Mouse (Mus musculus): ENCODE data around the gene Utp6. TPM values are rescaled to one million over a fixed set of nuclear protein-coding genes. Genes with fewer than 3 reads are reported as not detected.

The Utp6 gene
- polyA plus RNA-seq, 1 experiment from 2014 or later: 45.2 TPM

GRCm38 (mm10) chr11:79892259-79892658, 69.9 kb downstream of the Utp6 start:
- H3K27me3 ChIP-seq (ENCODE audit: control insufficient read depth, insufficient read depth, low read length): no peaks in the 10 kb centered on the region
- H3K4me3 ChIP-seq (replicated peaks; ENCODE audit: low read length): no peak overlapping the region
- WGBS: 94% methylated on average over 6 of the region's 6 CpGs

GRCm38 (mm10) chr11:79890822-79891221, 71.4 kb downstream of the Utp6 start:
- Histone ChIP-seq H3K9ac (no peak overlapping the region), H3K27me3 (ENCODE audit: control insufficient read depth, insufficient read depth, low read length) (no peaks in the 10 kb centered on the region), H3K4me2 (replicated peaks) (no peak overlapping the region), H3K36me3 (replicated peaks; ENCODE audit: control insufficient read depth, insufficient read depth) (no peaks in the 10 kb centered on the region), H3K4me3 (replicated peaks; ENCODE audit: low read length) (no peak overlapping the region), H3K27ac (no peak overlapping the region), H3K9me3 (ENCODE audit: control insufficient read depth, low read length) (no peaks in the 10 kb centered on the region), H3K4me1 (replicated peaks; ENCODE audit: control insufficient read depth, insufficient read depth, low read length) (no peaks in the 10 kb centered on the region)
- ATAC-seq (ENCODE audit: low FRiP score): no peak
- DNase-seq (ENCODE audit: low spot score): no peak
- WGBS: 87% methylated on average over 2 of the region's 2 CpGs

More at GRCm38 (mm10) chr11:79892259-79892658, 69.9 kb downstream of the Utp6 start:
- H3K4me1 ChIP-seq (replicated peaks; ENCODE audit: control insufficient read depth, insufficient read depth, low read length): no peaks in the 10 kb centered on the region
- H3K27ac ChIP-seq: no peak overlapping the region
- no peaks in the 10 kb centered on the region for H3K9me3 ChIP-seq (ENCODE audit: control insufficient read depth, low read length)
- ATAC-seq (ENCODE audit: low FRiP score) (no peak), DNase-seq (ENCODE audit: low spot score) (no peak)
- H3K36me3 ChIP-seq (replicated peaks; ENCODE audit: control insufficient read depth, insufficient read depth): no peaks in the 10 kb centered on the region
- no peak overlapping the region for H3K4me2 ChIP-seq (replicated peaks)
- H3K9ac ChIP-seq: no peak overlapping the region

GRCm38 (mm10) chr11:79886961-79887360, 75.2 kb downstream of the Utp6 start:
- no peaks in the 10 kb centered on the region for H3K36me3 ChIP-seq (replicated peaks; ENCODE audit: control insufficient read depth, insufficient read depth)
- 86% methylated on average over 1 of the region's 1 CpGs for WGBS

GRCm38 (mm10) chr11:79886395-79886794, 75.8 kb downstream of the Utp6 start:
- no peaks in the 10 kb centered on the region for H3K36me3 ChIP-seq (replicated peaks; ENCODE audit: control insufficient read depth, insufficient read depth)

More at GRCm38 (mm10) chr11:79886961-79887360, 75.2 kb downstream of the Utp6 start:
- ATAC-seq (ENCODE audit: low FRiP score) (no peak), DNase-seq (ENCODE audit: low spot score) (no peak)
- H3K4me3 ChIP-seq (replicated peaks; ENCODE audit: low read length): no peak overlapping the region
- H3K4me1 ChIP-seq (replicated peaks; ENCODE audit: control insufficient read depth, insufficient read depth, low read length): no peaks in the 10 kb centered on the region
- H3K27me3 ChIP-seq (ENCODE audit: control insufficient read depth, insufficient read depth, low read length): no peaks in the 10 kb centered on the region
- H3K27ac ChIP-seq: no peak overlapping the region
- H3K4me2 ChIP-seq (replicated peaks): no peak overlapping the region
- H3K9me3 ChIP-seq (ENCODE audit: control insufficient read depth, low read length): no peaks in the 10 kb centered on the region
- no peak overlapping the region for H3K9ac ChIP-seq

GRCm38 (mm10) chr11:79885713-79886393, 76.3 kb downstream of the Utp6 start:
- no peaks in the 10 kb centered on the region for H3K27me3 ChIP-seq (ENCODE audit: control insufficient read depth, insufficient read depth, low read length)
- no peaks in the 10 kb centered on the region for H3K4me1 ChIP-seq (replicated peaks; ENCODE audit: control insufficient read depth, insufficient read depth, low read length)
- WGBS: 87% methylated on average over 13 of the region's 13 CpGs
- no peak overlapping the region for H3K4me2 ChIP-seq (replicated peaks)
- H3K27ac ChIP-seq: no peak overlapping the region
- H3K36me3 ChIP-seq (replicated peaks; ENCODE audit: control insufficient read depth, insufficient read depth): no peaks in the 10 kb centered on the region
- DNase-seq (ENCODE audit: low spot score) (no peak), ATAC-seq (ENCODE audit: low FRiP score) (no peak)
- no peak overlapping the region for H3K9ac ChIP-seq
- no peaks in the 10 kb centered on the region for H3K9me3 ChIP-seq (ENCODE audit: control insufficient read depth, low read length)
- no peak overlapping the region for H3K4me3 ChIP-seq (replicated peaks; ENCODE audit: low read length)

More at GRCm38 (mm10) chr11:79886395-79886794, 75.8 kb downstream of the Utp6 start:
- WGBS: 100% methylated on average over 1 of the region's 1 CpGs
- H3K4me3 ChIP-seq (replicated peaks; ENCODE audit: low read length): no peak overlapping the region
- no peak overlapping the region for H3K27ac ChIP-seq
- H3K4me2 ChIP-seq (replicated peaks): no peak overlapping the region
- H3K9me3 ChIP-seq (ENCODE audit: control insufficient read depth, low read length): no peaks in the 10 kb centered on the region
- no peak overlapping the region for H3K9ac ChIP-seq
- H3K4me1 ChIP-seq (replicated peaks; ENCODE audit: control insufficient read depth, insufficient read depth, low read length): no peaks in the 10 kb centered on the region
- H3K27me3 ChIP-seq (ENCODE audit: control insufficient read depth, insufficient read depth, low read length): no peaks in the 10 kb centered on the region
- DNase-seq (ENCODE audit: low spot score): no peak
- no peak for ATAC-seq (ENCODE audit: low FRiP score)

GRCm38 (mm10) chr11:79884784-79885183, 77.4 kb downstream of the Utp6 start:
- H3K4me3 ChIP-seq (replicated peaks; ENCODE audit: low read length): no peak overlapping the region
- DNase-seq (ENCODE audit: low spot score): no peak

More at GRCm38 (mm10) chr11:79884784-79885183, 77.4 kb downstream of the Utp6 start:
- no peak overlapping the region for H3K4me2 ChIP-seq (replicated peaks)
- WGBS: 90% methylated on average over 6 of the region's 6 CpGs
- no peaks in the 10 kb centered on the region for H3K36me3 ChIP-seq (replicated peaks; ENCODE audit: control insufficient read depth, insufficient read depth)
- H3K9ac ChIP-seq: no peak overlapping the region
- H3K4me1 ChIP-seq (replicated peaks; ENCODE audit: control insufficient read depth, insufficient read depth, low read length): no peaks in the 10 kb centered on the region
- no peak for ATAC-seq (ENCODE audit: low FRiP score)
- no peaks in the 10 kb centered on the region for H3K9me3 ChIP-seq (ENCODE audit: control insufficient read depth, low read length)
- no peak overlapping the region for H3K27ac ChIP-seq
- H3K27me3 ChIP-seq (ENCODE audit: control insufficient read depth, insufficient read depth, low read length): no peaks in the 10 kb centered on the region

Other genes with a start within 250 kb of the Utp6 start
- gene Suz12, start 30.7 kb upstream of the Utp6 start, polyA plus RNA-seq (2014; fragmentation: Nextera tagmentation; extraction: Ambion mirVana): 15.3 and 17.2 TPM in 2 replicates
- 10.7 and 12.3 TPM in 2 replicates for gene Crlf3, start 118.6 kb upstream of the Utp6 start, polyA plus RNA-seq (2014; fragmentation: Nextera tagmentation; extraction: Ambion mirVana)
- gene Atad5, start 127.0 kb upstream of the Utp6 start, polyA plus RNA-seq (2014; fragmentation: Nextera tagmentation; extraction: Ambion mirVana): 5.0 and 5.4 TPM in 2 replicates
- gene Tefm, start 179.8 kb upstream of the Utp6 start, polyA plus RNA-seq (2014; fragmentation: Nextera tagmentation; extraction: Ambion mirVana): 19.9 and 24.3 TPM in 2 replicates
- gene Adap2, start 191.7 kb upstream of the Utp6 start, polyA plus RNA-seq (2014; fragmentation: Nextera tagmentation; extraction: Ambion mirVana): 3.4 and 3.6 TPM in 2 replicates
- gene Rnf135, start 221.5 kb upstream of the Utp6 start, polyA plus RNA-seq (2014; fragmentation: Nextera tagmentation; extraction: Ambion mirVana): 3.4 and 3.7 TPM in 2 replicates
- gene Rhot1, start 246.6 kb upstream of the Utp6 start, polyA plus RNA-seq (2014; fragmentation: Nextera tagmentation; extraction: Ambion mirVana): 79.0 and 90.3 TPM in 2 replicates